Mouse (Mus musculus) brain, adult 10 weeks (tissue): ENCODE results near the gene Bptf. TPM values are rescaled to one million over a fixed set of nuclear protein-coding genes. Genes with fewer than 3 reads are reported as not detected.

Source experiments
- polyA plus RNA-seq: library from polyadenylated mRNA; stranded (reverse); fragments of 350-450 nt; fragmentation: Illumina TruSeq; extraction: RNeasy Lipid Tissue Mini Kit (QIAGEN cat#74804); gene quantifications from one replicate; pipeline ENCODE4 v1.2.3, GENCODE M21; 2015; ENCODE audit warnings: low read depth, low replicate concordance

The Bptf gene
- 32.9 TPM for polyA plus RNA-seq

DNA sequence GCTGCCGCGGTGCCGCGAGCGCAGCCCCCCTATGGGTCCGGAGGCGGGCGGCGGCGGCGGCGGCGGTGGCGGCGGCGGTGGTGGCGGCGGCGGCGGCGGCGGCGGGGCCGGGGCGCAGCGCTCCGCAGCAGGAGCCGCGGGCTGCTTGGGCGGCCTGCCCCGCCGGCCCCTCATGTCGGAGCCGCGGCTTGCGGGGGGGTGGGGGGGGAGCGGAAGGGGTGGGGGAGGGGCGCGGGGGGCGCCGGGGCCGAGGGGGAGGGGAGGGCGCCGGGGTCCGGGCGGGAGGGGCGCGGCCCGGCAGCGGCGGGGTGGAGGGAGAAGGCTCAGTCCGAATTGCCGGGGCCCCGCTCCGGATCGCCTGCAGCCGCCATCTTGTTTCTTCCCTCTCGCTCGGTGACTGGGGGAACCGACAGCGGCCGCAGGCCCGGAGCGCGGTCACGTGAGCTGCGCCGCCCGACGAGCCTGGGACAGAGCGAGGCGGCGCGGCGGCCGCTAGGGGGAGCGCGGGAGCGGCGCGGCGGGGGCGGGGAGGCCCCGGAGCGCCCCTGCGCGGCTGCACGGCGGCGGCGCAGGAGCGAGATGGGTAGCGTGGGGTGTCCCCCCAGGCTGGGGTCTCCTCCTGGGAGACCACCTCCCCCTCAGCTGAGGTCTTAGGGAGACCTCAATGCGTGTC lies at the start of gene Bptf:
Gene Bptf (minus strand): TSS at position 379 of the 673 bp plus-strand sequence.

DNA sequence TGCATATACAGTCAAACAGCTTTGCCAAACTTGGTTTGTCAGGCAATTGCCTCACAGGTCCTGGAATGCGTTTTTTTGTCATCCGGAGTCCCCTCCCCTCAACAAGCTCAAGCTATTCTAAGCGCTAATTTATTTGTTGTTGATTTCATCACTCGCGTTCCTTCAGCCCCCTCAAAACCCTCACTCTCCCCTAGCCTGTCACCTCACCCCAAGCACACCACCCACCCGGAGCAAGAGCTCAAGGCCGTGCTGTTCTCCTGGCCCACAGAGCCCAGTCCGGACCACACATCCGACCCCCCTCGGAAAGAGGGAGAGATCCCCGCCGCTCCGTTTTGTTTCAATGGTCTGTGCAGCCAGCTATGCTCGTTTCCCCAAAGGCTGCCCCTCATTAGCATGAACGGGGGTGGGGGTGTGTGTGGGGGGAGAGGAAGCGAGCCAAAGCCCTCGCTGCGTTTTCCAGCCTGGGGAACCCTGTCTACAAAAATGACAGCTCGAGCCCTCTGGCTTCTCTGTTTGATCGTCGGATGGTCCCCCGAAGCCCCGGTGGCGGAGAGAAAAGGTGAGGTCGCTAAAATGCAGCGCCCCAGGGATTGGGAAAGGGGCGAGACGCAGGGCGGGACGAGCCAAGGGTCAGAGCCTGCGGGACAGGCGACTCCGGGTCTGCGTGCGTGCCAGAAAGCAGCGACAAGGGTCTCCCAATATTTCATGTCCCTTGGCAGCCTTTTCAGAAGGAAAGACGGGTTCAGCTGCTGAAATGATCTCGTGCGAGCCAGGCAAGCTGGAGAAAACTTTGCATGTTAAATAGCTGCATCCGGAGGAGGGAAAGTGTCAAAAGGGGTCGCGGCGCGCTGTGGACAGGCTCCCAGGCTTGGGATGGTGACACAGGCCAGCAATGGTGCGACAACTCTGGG lies 106.3 kb downstream of the Bptf start, which contains the start of gene 1810010H24Rik:
Gene 1810010H24Rik (plus strand): TSS at position 271 of the 911 bp plus-strand sequence.

DNA sequence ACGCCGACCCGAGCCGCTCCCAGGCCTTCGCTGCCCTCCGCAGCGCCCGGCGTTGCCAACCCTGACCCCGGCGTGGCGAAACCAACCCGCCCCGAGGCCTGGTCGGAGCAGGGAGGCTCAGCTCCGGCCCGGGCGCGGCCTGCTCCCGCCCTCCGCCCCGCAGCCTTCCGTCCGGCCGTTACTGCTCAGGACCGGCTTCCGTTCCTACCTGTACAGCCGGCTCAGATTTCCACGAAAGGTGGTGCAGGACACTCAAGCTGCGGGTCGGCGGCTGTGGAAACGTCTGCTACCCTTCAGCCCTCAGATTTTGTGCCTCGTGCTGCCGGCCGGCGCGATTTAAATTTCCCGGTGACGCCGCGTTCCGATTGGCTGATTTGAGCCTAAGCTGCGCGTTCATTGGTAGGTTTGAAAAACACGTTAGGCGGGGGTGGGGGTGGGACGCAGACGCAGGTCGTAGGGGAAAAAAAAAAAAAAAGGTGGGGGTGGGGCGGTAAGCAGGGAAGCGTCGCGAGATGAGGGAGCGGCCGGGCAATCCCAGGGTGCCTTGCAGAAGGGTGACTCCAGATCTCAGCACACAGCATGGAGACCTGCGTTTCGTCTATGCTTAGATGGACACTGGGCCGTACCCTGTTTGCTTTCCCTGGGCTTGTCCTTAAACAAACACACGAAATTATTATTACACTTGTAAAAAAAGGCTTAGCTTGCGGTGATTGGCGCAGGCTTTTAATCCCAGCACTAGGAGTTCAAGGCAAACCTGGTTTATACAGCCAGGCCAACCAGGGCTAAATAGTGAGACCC lies 132.6 kb downstream of the Bptf start, which contains the start of gene Kpna2:
Gene Kpna2 (minus strand): TSS at position 391 of the 798 bp plus-strand sequence.

Other genes starting within 250 kb of the Bptf start
- gene Smurf2, start 211.4 kb downstream of the Bptf start, polyA plus RNA-seq, result 20.5 TPM
- gene Kpna2, start 132.6 kb downstream of the Bptf start, polyA plus RNA-seq, result 33.5 TPM
- 4.3 TPM for gene 1810010H24Rik, start 106.4 kb downstream of the Bptf start, polyA plus RNA-seq
- gene Nol11, start 57.3 kb upstream of the Bptf start, polyA plus RNA-seq, result 24.2 TPM